Mouse (Mus musculus) liver, adult (tissue): ENCODE results near the gene Nudt2.

ENCODE experiments used
- GATA4 ChIP-seq: IDR thresholded peaks from 2 replicates; pipeline ENCODE4 v1.6.1; 2014; ENCODE audit warnings: mild to moderate bottlenecking, low read length; ENCODE audit not compliant: insufficient replicate concordance

Gene Nudt2

GRCm38 (mm10) chr4:41527076-41527475 is 62.1 kb downstream of the Nudt2 start:
- no peak for TF ChIP-seq GATA4

- no peak for TF ChIP-seq GATA4
Measured at GRCm38 (mm10) chr4:41527996-41528395, 63.0 kb downstream of the Nudt2 start.
